Mouse (Mus musculus) heart, adult 11 months (tissue): Measurements from ENCODE around the gene Ube2z.

ENCODE experiments used
- DNase-seq: peaks from one replicate; pipeline ENCODE4 v3.0.0; 2022

Gene Ube2z

DNA sequence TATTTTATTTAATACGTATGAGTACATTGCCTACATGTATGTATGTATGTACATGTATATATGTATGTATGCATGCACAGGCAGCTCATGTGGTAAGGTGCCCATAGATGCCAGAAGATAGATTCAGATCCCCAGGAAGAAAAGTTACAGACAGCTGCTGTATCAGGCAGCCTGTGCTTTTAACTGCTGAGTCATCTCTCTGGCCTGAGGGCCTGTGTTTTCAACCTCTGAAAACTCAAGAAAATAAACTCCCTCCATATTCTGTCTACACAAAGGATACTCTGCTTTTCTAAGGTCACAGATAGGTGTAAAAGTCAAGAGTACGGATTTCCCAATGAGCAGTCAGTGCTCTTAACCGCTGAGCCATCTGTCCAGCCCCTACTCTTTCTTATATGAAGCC, 14.3 kb downstream of the Ube2z start:
- DNase-seq, result no peak

DNA sequence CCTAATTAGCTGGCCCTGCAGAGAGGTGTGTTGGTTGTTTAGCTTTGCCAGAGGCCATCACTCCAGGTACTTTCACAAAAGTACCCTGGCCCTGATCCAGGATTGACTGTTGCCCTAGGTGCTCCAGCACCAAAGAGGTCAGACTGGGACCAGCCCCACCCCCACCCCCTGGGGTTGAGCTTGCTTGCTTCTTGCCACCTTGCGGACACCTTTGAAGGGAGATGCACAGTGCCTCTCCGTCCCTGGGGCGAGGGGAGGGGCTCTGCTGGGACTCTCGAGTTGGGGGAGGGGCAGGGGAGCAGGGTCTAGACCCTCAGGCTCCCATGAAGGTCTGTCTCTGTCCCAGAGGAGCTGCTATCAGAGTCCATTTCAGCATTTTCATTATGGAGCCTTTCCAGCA, 15.2 kb downstream of the Ube2z start:
- no peak for DNase-seq

DNA sequence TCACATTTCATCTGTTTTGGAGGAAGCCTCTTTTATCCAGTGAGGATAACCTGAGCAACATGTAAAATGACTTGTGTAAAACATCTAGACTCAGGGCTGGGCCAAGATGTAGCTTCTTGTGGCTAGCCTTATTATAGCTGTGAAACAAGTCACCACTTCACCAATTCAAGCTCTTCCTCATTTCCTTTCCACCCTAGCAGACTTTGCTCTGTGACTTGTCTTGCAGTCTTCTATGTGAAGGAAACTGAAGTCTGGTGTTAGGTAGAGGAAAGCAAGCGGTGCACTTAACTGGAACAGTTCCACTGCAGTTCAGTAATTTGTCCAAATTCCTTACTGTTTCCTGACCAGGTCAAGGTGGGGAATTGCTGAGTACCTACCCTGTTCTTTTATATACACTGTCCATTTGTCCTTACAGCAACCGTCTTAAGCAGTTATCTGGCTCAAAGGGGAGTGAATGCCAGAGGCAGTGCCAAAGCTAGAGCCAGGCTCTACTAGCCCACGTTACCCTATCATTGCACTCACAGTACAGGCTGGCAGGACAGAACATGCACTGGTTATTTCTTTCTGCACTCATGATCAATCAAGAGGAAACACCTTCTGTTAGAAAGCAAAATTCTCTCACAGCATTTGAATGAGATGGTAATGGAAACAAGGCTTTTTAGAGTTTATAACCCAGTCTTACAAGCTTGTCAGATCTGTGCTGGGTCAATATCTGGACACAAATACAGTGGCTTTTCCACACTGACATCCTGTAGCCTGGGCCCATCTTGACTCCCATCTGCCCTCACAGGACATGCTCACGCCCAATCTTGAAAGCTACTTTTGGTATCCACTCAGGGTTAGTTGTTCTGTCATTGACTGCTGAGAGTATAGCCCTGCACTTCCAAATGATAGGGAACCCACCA, 17.5 kb downstream of the Ube2z start:
- no peak for DNase-seq

DNA sequence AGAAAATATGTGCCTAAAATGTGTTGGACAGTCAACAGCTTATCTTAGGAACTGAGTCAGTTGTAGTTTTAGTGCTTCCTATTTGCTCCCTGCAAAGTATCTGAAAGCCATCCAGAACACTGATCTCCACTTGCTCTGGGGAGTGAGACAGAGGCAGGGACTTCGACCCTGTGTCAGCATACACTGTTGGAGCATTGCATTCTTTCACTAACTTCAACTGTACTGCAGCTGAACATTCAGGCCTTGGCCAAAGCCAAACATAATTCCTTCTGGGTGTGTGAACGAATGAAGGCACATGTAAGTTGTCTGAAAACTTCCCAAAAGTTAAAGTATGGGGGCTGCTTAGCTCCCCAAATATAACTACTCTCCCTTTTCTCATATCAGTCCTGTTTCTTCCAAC, 18.4 kb downstream of the Ube2z start:
- DNase-seq, result no peak

DNA sequence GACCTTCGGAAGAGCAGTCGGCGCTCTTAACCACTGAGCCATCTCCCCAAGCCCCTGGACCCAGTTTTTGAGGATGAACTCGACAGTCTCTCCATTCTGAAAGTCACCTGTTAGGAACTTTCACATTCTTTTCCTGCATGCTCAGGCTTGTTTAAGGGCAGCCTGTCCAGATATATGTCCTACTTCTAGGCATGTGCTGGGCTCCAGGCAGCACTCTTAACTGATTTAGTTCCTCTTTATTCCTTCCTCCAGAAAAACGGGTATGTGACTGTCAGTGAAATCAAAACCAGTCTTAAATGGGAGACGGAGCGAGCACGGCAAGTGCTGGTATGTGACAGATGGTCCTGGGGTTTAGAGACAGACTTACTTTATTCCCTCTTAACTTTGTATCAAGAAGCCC, 19.2 kb downstream of the Ube2z start:
- DNase-seq, result no peak

DNA sequence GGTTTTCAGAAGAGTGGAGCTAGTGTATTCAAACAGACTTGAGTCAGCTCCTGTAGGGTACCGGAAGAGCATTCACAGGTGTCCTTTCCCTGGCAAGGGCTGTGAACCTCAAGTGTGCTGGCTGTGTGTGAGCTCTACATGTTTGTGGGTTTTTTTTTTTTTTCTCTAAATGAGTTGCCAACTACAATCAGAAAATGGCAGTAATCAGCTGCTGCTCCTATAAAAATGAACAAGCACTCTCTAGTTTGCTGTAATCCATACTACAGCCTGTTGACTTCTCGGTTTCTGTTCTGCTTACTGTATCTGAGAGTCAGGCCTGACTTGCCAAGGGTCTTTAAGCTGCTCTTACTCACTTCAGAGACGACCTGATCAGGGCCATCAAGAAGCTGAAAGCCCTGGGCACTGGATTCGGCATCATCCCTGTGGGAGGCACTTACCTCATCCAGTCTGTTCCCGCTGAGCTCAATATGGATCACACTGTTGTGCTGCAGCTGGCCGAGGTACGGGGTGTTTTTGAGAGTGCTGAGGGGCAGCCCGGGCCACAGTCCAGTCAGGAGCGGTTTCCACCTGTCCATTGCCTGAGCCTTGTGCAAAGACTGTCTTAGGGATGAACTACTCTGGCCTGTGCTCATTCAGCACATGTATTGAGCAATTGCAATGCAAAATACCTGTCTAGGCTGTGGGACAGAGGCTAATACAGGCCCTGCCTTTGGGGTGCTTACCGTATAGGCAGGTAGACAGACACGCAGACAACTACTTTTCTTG, 20.2 kb downstream of the Ube2z start:
- no peak for DNase-seq

DNA sequence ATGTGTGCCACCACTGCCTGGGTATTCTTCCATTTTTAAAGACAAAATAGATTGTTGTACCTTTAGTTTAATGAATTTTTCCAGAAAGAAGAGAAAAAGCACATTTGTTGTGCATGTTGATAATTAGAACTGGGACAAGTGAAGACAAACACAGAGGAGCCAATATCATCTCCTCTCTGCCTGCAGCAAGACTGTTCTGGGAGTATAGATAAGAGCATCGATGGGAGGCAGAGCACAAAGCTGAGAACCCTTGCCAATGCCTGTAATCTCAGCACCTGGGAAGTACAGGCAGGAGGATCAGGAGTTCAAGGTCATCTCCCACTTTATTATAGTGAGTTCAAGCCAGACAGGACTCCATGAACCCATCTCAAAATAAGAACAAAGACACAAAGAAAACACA, 26.6 kb downstream of the Ube2z start:
- DNase-seq, result no peak

DNA sequence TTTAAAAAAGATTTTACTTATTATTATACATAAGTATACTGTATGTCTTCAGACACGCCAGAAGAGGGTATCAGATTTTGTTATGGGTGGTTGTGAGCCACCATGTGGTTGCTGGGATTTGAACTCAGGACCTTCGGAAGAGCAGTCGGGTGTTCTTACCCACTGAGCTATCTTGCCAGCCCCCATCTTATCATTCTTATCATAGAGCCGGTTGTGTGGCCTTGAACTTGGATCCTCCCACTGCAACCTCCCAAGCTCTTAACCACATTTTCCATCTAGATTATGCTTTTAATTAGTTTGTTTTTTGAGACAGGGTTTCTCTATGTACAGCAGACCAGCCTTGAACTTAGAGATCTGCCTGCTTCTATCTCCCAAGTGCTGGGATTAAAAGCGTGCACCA, 27.7 kb downstream of the Ube2z start:
- DNase-seq, result no peak

DNA sequence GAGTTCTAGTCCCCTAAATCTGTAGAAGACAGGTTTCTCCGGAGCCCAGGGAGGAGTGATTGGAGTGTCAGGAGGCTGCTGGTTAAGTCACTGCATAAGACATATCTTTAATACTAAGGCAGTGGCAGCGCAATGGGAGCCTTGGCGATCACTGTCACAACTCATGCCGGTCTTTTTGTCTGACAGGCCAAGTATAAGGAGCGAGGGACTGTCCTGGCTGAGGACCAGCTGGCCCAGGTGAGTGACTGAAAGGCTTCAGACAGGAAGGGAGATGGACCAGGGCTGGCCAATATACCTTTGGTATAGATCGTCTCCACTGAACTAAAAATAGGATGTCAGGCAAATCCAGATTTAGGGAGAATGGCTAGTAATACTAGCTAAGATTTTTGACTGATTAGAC, 30.1 kb downstream of the Ube2z start:
- DNase-seq, result no peak

DNA sequence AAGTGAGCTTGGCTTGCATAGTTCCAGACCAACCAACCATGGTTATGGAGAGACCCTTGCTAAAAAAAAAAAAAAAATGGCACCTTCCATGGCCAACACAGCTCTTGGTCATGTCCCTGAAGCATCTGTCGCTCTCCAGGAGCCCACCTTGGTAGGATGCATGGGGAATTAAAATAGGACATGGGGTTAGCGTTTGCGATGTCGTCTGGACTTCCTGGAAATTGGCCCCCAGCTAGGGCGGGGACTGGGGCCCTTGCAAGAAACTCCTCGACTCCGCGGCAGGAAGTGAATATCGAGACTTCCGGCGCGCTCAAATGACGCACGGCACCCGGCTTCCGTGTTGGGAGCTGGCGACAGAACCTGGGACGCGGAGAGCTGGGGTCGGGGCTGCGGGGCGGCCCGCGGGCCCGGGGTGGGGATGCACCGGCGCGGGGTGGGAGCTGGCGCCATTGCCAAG, 30.6 kb downstream of the Ube2z start, which contains the start of gene Snf8:
Gene Snf8, plus strand, starts transcription at position 290 of the 457 bp plus-strand sequence.
- DNase-seq, result peak; percentile 99

DNA sequence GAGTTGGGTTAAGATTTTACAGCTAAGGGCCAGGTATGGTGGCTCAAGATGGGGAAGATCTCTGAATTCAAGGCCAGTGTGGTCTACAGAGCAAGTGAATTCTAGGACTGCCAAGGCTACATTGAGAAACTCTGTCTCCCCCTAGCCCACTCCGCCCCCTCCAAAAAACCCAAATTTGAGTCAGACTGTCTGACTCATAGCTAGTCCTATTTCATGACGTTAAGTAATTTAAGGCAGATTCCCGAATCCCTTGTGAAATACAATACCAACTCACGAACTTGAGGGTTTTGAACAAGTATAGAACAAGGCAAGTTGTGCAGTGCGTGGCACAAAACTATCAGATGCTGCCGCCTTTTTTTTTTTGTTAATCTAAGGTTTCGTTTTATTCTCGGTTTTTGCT, 31.1 kb downstream of the Ube2z start:
- DNase-seq, result no peak

DNA sequence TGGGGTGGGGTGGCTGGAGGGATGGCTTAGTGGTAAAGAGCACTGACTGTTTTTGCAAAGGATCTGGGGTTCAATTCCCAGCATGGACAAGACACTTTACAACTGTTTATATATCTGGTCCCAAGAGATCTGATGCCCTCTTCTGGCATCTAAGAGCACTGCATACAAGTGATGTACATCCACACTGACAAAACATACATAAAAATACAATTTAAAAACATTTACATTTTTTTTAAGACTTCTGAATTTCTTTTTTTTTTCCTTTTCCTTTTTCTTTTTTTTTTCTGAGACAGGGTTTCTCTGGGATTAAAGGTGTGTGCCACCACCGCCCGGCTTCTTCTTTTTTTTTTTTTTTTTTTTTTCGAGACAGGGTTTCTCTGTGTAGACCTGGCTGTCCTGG, 31.9 kb downstream of the Ube2z start:
- peak; percentile 72 for DNase-seq

DNA sequence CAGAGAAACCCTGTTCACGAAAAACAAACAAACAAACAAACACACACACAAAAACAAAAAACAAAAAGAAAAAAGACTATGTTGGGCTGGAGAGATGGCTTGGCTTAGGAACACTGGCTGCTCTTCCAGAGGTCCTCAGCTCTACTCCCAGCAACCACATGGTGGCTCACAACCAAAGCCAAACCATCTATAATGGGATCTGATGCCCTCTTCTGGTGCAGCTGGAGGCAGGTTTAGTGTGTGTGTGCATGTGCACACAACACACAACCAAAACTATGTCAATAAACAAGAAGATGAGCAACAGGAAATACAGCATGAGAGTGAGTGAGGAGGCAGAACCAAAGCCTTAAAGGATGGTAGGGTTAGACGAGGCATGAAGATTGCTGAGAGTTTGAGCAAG, 33.5 kb downstream of the Ube2z start:
- no peak for DNase-seq

DNA sequence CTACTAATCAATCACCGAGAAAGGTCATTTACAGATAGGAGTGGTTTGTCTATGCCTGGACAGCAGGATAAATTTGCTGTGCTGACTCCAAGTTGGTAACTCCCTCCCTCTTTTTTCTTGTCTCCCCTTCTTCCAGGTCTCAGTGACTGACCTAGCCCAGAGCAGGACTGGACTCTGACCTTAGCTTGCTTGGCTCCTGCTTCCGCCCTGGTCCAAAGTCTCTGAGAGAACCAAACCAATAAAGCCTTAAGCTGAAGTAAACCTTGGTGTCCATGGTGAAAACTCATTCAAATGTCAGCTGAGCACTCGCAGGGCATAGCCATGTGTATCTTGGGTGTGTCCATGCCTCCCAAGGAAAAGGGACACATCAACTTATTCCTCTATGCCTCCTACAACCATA, 34.6 kb downstream of the Ube2z start:
- peak; percentile 45 for DNase-seq

DNA sequence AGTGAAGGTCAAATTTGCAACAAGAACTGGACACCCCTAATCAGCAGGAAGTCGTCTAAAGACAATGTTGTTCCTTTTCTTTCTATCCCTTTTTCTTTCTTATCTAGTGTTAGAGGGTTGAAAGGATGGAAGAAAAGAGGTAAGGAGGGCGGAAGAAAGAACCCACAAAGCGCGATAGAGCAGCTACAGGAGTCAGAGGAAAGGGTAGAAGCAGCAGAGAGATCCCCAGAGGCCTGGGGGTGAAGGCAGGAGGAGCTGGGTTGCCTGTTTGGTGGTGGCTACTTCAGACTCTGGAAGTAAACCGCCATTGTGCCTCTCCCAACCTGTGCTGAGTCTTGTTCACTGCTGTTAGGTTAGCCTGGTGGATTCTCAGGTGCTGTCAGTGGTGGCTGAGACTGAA, 37.1 kb downstream of the Ube2z start:
- DNase-seq, result no peak

DNA sequence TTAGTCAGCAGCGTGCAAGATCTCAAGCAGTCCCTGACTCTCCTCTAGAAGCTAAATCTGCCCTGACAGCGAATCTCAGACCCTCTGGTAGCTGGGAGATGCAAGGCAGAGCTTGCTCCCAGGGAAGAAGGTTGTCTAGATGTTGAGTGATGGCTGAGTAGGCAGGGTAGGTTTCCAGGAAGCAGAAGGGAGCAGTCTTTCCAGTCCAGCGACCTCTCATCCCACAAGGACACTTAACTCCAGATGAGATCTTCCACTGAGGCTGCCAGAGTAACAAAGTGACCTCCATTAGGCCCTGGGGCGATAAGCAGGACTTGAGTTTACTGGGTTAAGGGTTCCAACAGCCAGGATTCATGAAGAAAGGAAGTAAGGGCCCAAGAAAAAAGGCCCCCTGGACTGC, 44.6 kb downstream of the Ube2z start:
- peak; percentile 22 for DNase-seq

DNA sequence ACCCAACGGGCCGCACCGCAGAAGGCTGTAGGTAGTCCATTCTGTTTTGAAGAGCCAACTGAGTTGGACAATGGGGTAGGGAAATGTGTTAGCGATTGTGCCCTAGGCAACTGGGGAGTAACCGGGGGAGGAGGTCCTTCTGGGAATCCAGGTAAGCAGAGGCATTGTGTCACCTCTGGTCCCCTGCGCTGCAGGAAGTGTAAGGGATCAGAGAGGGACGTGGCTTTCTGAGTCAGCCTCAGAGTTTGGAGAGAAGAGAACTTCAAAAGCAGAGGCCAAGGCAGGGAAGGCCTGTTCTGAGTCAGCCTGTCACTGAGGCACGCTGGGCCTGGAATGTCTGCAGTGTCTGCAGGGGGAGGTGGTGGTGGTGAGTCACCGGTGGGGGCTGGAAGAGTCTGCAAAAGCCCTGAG, 47.2 kb downstream of the Ube2z start:
- peak; percentile 81 for DNase-seq

DNA sequence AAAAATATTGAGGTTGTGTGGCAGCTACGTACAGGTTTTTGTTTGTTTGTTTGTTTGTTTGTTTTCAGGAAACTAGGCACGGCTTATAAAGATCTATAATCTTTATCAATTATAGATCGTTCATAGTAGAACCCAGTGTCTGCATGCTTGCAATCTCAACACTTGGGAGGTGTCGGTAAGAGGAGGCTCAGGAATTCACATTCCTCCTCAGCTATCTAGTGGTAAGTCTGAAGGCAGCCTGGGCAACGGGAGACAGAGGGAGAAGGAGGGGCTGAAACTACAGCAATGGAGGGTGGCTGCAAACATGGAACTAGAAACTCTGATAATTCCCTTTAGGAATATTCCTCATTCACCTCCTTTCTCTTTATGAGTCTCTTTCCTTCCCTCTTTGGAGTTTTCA, 49.8 kb downstream of the Ube2z start:
- DNase-seq, result peak; percentile 86

DNA sequence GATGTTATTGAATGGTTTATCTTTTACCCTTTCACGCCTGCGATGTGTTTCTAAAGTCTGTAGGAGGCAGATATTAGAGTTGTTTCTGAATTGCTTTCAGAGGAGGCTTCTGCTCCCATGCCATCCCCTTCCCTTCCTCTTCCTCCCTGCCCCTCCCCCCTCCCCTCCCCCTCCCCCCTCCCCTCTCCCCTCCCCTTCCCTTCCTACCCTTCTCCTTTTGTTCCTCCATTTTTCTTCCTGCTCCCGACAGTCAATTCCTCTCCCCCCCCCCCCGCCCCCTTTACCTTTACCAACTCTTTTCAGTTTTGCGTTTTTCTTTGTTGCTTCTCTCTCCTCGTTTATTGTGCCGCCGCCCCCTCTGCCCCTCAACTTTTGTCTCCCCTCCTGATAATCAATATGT, 53.2 kb downstream of the Ube2z start:
- DNase-seq, result peak; percentile 25

DNA sequence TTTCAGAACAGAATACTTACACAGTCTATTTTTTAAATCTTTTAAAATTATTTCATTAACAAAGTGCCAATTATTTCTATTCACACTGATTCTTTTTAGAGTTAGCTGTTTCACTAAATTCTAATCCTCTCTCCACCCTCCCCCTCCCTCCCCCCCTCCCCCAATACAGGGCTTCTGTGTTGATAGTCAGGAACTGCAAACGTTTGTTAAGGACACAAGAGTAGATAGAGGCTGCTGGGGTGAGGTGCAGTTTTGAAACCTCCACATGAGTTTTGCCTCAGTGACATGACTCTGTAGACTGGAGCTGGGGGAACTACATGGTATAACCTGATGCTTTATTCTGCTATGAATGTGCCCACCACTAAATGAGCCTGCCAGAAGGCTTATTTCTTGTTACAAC, 56.4 kb downstream of the Ube2z start:
- DNase-seq, result peak; percentile 23

DNA sequence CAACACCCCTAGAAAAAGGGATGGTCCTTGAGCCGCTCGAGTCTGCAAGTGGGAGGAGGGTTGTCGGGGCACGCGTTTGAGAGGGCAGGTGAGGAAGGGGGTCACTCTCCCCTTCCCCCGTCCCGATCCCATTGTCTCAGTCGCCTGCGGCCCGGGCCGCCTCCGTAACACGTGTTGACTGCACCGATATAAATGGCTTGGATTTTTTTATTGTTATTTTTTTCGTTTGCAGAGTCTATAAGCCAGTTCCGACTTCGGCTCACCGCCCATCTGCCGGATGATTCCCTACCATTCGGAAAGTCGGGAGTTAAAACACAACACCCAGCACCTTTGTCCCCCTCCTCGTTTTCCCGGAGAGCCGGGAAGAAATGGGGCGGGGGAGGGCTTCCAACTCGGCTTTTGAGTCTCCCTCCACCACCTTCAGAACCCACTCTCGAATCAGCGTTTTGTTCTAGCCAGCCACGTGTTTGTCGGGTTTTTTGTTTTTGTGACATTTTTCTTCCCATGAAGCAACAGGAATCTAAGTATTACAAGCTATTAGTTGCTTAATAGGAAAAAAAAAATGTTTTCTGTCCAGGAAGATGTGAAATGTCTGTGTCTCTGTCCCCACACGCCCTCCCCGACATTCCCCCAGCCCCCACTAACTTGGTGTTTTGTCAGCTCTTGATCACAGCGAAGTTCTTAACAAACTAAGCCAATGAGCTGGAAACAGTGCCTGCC, 57.5 kb downstream of the Ube2z start:
- peak; percentile 87 for DNase-seq

DNA sequence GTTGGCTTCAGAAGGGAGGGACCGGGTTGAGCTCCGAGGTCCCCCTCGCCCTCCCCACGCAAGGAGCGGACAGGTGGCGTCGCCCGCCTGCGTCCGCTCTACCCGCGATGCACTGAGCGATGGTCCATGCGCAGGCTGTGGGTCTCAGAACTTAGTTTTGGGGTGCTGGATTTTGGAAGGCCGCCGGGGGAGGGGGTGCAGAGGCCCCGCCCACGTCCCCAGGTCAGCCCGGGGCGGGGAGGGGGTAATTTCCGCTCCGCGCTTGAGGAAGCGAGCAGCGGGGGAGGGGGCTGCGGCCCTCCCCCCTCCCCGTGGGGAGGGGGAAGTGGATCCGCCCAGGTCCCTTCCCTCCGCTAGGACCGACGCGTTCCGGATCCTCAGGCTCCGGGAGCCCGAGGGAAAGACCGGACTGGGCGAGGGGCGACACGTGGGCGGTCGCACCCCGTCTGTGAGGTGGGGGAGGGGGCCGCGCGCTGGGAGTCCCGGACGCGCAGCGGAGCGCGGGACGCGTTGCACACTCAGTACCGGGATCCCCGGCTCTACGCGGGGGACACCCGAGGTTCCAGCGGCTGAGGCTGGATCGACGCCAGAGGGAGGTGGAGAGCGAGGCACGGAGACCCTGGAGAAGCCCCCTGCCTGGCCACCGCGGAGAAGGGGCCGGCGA, 58.2 kb downstream of the Ube2z start:
- peak; percentile 86 for DNase-seq

DNA sequence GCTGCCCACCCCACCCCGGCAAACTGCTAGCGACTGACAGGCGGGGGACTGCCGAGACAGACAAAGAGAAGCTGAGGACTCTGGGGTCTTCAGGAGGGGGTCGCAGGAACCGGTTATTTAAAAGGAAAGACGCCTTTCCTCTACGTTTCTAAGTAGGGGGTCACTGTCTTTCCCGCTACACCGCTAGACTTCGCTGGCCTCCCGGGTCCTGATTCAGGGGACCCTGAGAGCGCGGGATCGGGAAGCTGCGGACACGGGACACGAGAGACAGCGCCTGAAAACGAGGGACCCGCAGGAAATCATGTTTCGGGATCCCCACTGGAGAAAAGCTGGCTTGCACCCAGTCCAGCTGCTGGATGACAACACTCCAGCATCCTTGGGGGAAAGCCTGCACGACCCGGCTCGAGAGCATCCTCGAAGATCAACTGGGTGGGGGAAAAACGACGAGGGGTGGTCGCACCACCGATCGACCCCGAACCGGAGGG, 58.8 kb downstream of the Ube2z start:
- peak; percentile 92 for DNase-seq
